Mouse (Mus musculus) cerebellum, postnatal 14 days (tissue): ENCODE results near the gene Cxadr.

ENCODE experiments used
- DNase-seq, 2 experiments: peaks; one replicate each; pipeline ENCODE4 v3.0.0; 2021; ENCODE audit warnings: mixed read lengths in 2 of 2

Gene Cxadr

DNA sequence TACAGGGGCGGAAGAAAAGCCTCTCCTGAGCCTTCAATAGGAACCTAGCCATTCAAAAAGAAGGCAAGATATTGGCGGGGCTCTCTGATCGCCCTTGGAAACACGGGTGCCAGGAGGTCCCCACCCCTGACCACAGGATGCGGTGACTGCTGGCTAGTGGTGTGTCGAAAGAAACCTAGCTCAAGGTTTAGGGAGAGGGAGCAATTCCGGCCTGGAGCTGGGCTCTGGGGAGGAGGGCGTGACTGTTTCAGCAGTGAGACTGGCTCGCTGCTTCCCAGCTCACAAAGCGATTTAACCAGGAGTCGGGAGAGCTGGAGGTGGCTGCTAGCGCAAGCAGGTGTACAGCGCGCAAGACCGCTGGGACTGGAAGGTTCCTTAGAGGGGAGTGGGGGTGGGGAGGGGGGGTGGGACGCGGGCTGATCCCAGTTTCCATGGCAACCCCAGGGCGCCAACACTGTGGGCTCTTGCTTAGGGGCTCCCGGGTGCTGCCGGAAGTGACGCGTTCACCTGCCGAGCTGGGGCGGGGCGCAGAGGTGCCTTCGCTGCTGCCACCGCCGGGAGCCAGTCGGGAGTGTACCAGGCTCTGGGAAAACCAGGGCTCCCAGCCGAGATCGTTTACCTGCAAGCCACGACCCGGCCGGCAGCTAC is at the start of gene Cxadr:
Cxadr (plus strand) TSS at position 307 of the 648 bp plus-strand sequence.
- peak; percentile 83 to 87 for DNase-seq

DNA sequence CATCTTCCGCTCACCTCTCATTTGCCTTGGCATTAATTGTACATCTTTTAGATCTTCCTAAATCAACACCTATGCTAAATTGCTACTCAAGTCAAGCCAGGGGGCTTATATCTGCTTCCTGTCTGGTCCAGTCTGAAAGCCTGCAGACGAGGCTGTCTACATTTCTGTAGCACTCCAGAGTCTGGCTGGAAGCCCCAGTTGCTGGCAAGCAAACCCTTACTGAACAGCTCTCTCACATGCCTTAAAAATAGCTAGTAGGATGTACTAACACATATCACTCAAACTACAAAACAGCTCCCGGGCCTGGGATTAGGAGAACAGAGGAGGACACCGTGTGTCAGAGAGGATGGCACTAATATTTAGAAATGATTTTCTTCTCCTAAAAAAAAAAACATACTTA is 42.3 kb upstream of the Cxadr start:
- peak; percentile 59 to 63 for DNase-seq

- no peak for DNase-seq
Observed at GRCm38 (mm10) chr16:78260070-78260879, 41.0 kb upstream of the Cxadr start.

- no peak for DNase-seq
Observed at GRCm38 (mm10) chr16:78261520-78261919, 39.8 kb upstream of the Cxadr start.

- no peak for DNase-seq
Observed at GRCm38 (mm10) chr16:78264442-78265150, 36.7 kb upstream of the Cxadr start.

DNA sequence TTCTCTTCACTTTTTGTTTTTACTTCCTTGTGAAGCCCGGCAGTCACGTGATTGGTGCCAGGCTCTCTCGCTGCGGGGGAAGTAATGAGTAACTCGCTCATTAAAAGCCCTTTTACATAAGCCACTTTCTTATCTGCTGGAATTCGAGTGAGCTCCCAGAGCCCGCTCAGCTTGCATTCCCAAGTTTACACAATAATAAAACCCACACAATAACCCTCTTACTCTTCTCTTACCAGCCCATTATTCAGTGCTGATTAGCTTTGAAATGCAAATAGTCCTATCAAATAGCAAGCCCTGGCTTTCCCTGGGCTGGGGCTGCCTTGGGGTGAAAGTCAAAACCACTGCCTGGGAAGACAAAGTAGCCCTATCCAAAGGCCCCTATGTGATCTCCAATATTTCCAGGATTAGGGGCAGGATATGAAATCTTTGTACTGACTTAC is 36.1 kb upstream of the Cxadr start:
- DNase-seq = peak; percentile 37 to 41

DNA sequence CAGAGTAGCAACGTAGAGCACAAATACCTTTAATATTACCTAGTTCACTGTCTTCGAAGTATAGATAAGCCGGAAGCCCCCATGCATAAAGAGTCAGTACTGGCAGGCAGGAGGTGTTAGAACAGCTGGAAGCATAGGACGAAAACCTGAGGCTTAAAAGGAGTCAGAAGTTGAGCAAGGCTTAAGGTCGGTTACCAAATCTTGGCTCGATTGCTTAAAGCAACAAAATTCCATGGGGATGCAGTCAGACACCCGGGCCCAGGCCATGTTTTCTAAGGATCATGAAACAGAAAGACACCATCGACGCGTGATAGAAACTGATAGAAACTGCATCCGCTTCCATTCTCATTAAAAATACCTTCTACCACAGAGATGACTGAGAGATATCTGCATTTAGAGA is 35.5 kb upstream of the Cxadr start:
- no peak for DNase-seq

DNA sequence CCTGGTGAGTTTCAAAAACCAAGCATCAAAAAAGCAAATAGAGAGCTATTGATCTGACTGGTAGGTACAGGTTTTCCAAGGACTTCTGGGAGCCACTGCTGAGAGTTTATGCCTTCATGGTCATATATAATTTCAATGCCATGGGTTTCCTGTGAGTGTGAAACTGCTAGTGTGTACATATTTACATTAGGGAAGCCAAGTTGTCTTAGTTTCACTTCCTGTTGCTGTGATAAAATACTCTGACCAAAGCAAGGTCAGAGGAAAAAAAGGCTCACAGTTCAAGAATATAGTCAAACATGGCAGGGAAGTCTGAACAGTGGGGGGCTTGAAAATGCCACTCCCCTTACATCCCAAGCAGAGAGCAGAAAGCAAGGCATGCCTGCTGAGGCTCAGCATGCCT is 33.8 kb upstream of the Cxadr start:
- no peak for DNase-seq

GRCm38 (mm10) chr16:78268167-78268566 is 33.1 kb upstream of the Cxadr start:
- no peak for DNase-seq

DNA sequence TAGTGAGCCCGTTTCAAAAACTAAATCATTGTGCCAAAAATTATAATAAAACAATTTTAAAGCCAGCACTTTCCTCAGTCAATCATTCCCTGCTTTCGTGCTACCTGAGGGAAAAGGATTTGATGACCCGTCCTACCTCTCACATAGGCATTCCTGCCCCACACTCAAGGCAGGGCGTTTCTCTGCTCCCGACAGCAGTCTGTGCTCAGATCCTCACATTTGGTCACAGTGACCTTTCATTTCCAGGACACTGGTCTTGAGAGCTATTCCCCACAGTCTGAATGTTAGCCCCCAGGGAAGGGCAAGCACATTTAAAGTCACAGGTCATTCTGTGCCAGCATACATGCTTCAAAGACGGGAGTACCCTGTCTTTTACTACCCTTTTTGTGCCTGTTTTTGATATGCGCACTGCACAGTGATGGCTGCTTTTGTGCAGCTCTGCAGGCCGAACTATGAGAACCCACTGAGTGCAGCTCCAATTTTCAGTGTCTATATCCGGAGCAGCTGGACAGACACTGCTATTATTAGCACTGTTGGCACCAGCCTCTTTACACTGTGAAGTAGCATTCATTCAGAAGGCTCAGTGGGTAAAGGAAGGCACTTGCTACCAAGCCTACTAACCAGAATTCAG is 26.3 kb upstream of the Cxadr start:
- peak; percentile 20 to 30 for DNase-seq

DNA sequence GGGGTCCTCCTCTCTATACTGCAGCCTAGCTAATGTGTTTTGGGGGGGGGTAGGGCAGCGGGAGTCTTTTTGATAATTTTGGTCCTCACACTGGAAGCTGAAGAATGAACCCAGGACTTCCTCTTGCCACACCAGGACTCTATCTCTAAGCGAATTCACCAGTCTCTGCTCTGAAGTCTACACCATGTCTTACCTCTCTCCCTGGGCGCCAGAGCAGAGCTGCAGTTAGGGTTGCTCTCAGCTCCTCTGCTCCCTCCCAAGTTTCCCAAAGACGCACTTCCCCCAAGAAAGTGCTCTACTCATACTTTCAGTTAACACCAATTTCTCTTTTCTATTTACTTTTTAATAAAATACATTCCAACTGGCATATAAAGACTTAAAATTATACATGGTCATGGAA is 23.7 kb upstream of the Cxadr start:
- no peak for DNase-seq

DNA sequence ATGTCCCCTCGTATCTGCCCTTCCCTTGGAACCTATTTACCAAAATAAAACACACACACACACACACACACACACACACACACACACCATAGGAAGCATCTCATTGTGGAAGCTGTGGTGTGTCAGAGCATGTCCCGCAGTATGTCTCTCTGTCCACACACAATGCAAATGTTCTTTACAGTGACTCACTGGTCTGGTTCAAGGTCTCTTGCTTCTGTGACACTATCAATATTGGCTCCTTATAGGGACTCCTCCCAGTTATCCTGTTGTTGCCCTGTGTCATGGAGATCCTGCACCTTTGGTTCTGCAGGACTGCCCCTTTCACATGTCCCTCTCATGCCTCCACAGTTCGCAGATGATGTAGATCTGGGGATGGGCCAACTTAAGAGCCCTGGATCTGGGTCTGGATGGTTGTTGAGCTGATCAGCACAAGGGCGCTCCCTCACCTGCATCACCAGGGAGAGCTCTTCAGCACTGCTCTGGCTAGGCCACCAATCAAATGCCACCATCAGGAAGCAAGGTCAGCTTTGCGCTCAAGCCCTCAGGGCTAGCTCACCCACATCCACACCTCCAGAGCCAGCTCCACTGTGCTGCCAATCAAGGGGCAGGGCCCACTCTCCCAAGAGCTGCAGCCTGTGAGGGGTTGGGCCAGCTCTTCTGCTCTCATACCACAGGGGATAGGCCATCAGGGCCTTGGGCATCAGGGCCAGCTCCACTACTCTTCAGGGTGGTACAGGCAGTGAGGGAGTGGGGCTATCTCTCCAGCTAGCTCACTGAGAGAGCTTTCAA is 21.0 kb upstream of the Cxadr start:
- no peak for DNase-seq

DNA sequence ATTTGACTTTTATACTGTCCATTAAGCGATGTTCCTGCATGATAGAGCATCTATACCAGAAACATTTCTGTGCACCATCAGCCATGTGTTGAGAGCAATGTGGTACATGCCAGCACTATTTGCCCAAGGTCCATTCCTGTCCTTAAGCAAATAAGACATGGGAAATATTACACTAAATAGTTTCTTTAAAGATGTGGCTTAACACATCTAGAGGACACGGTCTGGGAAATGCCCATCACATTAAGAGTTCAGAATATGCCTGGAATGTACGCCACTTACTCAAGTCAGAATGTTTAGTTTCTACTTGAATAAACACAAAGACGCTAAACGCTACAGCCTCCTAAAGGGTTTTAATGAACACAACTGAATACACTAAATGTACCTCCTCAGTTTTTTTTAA is 18.1 kb upstream of the Cxadr start:
- DNase-seq = no peak

DNA sequence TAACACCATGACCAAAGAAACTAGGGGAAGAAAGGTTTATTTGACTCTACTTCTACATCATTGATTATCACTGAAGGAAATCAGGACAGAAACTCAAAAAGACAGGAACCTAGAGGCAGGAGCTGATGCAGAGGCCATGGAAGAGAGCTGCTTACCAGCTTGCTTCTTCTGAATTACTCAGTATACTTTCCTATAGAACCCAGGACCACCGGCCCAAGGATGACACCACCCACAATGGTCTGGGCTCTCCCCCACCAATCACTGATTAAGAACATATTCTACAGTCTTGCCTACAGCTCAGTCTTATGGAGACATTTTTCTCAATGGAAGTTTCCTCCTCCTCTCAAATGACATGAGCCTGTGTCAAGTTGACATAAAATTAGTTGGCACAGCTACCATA is 7.2 kb upstream of the Cxadr start:
- no peak for DNase-seq

- no peak for DNase-seq
Observed at GRCm38 (mm10) chr16:78294606-78295275, 6.5 kb upstream of the Cxadr start.

DNA sequence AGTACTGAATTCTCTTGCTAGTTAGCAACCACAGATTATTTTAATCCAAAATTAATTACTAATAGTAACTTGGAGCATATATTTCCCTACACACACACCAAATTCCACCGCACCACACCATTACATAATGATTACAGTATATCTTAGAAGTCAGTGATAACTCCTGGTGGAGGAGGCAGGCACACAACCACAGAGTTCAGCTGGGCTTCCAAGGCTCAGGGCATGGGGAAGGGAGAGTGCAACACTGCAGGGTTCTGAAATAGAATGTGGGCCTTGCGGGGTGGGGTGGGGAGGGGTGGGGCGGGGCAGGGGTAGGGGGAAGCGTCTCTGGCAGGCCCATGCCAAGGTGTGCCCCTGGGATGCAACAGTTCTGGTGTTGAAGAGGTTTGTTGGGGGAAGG is 5.7 kb upstream of the Cxadr start:
- DNase-seq = no peak

DNA sequence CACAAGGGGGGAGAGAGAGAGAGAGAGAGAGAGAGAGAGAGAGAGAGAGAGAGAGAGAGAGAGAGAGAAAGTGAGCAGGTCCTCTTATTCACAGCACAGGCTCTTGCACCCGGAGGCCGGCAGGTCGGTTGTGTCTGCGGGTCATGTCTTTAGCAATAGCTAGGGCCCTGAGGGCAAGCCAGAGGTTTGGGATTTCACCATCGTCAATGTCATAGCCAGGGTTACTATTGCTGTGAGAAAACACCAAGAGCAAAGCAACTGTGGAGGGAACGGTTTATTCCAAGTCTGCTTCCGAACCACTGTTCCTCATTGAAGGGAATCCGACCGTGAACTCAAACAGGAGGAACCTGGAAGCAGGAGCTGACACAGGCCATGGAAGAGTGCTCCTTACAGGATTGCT is 5.2 kb upstream of the Cxadr start:
- no peak for DNase-seq

DNA sequence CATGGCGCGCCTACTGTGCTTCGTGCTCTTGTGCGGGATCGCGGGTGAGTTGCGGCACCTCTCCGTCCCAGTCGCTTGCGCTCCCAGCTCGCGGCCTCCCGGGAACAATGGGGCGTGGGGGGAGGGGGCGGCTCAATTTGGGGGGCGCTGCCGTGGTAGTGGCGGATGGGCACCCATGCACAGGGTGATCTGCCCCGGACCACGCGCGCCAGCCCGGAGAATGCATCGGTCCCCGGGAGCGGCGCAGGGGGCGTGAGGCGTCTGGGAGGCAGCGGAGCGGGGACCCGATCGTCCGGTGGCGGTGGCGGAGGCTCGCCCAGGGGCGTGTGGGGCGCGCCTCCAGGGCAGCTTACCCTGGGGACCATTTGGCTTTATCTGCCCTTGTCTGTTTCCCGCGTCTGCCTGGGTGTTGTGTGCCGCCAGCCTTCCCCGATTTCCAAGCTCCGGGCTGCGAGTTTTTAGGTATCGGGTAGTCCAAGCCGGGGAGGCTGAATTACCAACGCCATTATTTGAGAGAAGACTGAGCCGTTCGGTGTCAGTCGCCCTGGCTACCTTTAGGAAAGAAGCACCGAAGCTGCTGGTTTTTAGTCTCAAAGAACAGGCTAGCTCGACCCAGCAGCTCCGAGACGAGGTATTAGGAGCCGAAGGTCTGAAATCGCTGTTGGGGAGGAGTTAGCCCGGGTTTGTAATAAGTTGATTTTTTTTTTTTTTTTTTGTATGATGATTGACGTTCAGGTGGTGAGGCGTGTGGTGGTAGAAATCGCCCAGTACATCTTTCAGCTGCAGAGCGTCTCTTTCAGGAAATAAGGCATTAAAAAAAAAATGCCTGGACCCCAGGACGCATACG is 765 bp downstream of the Cxadr start:
- DNase-seq = no peak

DNA sequence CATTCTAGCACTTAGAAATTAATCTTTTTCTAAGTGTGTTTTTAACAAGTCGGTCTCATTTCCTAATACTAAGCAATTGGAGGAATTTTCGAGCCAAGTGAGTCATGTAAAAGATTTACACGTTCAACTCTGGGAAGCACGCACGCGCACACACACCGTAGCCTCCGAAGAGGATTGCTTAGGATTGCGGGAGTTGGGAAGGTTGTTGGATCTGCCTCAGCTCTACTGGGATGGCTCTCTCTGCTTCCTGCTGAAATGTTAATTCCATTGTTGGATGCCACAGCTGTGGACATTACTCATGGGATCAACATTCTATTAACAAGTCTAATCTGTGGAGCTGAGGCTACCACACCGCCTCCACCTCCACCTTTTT is 1.4 kb downstream of the Cxadr start:
- DNase-seq = peak in 1 of 2 experiments; percentile 40

DNA sequence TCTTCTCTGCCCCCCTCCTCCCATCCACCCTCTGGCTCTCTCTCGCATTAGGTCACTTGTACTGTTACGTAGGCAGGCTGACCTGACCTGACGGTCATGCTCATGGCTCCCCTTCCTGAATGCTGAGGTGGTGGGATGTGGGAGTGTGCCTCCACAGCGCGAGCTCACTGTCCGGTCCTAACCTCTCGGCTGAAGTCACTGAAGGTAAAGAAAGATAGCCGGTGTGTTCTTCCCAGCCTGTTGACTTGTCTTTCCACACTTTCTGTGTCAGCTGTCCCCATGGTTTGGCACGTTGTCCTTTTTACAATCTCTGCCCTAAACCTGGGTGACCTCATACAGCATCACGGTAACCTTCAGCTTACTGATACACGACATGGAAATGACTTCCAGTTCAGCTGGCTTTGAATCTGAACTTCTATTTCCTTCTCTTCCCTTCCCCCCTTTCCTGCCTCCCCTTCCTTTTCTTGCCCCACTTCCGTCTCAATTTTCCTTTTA is 4.4 kb downstream of the Cxadr start:
- DNase-seq = no peak

- no peak for DNase-seq
Observed at GRCm38 (mm10) chr16:78306606-78307005, 5.3 kb downstream of the Cxadr start.
